ENCODE assay signal across 8 mouse cellular contexts in the genomic region with DNA sequence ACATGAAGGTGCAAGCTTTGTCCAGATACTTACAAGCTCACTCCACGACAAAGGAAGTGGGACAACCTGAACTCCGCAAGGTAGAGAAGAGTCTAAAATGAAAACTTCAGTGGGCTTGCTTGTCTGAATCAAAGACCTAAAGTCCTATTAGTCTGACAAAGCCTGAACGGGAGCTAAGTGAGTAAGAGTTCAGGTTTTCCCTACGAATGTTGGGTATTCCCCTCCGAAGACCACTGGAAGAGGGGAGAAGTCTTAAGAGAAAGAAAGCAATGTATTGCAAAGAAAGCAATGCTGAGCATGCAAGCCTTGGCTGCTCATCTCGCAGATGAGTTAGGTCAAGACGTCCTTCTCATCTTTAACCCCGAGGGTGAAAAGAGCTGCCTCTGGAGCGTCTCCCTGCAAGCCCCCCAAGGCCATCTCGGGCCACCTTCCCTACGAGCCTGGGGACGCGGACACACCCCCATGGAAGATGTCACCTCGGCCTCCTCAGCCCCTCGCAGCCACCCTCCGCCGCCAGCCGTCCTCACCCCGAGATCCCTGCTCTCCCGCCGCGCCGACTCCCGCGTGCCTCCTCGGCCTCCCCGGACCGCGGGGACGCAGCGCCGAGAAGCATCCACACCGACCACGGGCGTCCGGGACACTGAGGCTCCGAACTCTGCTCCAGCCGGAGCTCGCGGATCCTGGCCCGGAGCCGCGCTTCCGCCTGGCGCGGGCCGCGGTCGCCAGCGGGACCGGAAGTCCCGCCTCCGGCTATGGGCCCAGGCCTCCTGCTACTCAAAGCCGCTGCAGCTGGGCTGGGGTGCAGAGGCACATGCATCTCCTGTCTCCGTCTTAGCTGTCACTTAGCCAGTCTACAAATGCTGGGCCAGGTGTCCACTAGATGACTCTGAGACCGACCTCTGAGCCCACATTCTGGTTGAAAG. TPM values are rescaled to one million over a fixed set of nuclear protein-coding genes. Genes with fewer than 3 reads are reported as not detected.
DNase-seq lines count a peak whose midpoint lies in the region; ATAC-seq and TF ChIP-seq lines count a peak whose summit lies in the region.

TSS of gene Disp1 (minus strand) at position 727 of the 923 bp plus-strand sequence.

- DNase-seq in c-Kit-positive CD71-positive TER-119-positive erythroid progenitor cells, embryonic 14.5 days (ENCODE audit: low spot score) = peak; percentile 69
- peak; percentile 84 to 85 for DNase-seq in heart, postnatal 10 days
- peak; percentile 82 to 90 for DNase-seq in kidney, postnatal 4 days
- peak; percentile 67 for DNase-seq in lung, adult 2 months
- DNase-seq in testis, postnatal 14 days (ENCODE audit: low spot score) = peak; percentile 84

- TF ChIP-seq CTCF in ES-Bruce4 (IDR thresholded peaks at IDR 0.05; ENCODE audit: low read depth, low read length) = no peak
- no peak for TF ChIP-seq CTCF in lung, adult 2 months (IDR thresholded peaks at IDR 0.05; ENCODE audit: insufficient read depth, low read length)

- no peak for TF ChIP-seq POLR2A in ES-Bruce4 (IDR thresholded peaks at IDR 0.05; ENCODE audit: insufficient read depth, low read length)
- TF ChIP-seq POLR2A in lung, adult 2 months (IDR thresholded peaks at IDR 0.05; ENCODE audit: borderline replicate concordance, extremely low read depth, low read depth, low read length) = no peak

- H3K36me3 ChIP-seq in ES-Bruce4 (ENCODE audit: control insufficient read depth, insufficient read depth, low read length, poor library complexity, severe bottlenecking) = no peaks in the 10 kb centered on the region
- H3K36me3 ChIP-seq in forebrain, embryonic 13.5 days (ENCODE audit: poor library complexity, severe bottlenecking) = no peaks in the 10 kb centered on the region
- no peaks in the 10 kb centered on the region for H3K36me3 ChIP-seq in neural tube, embryonic 15.5 days

- no peaks in the 10 kb centered on the region; the same call in 1 of the 2 replicates for H3K27me3 ChIP-seq in ES-Bruce4 (ENCODE audit: control insufficient read depth, insufficient read depth, low read length, poor library complexity, severe bottlenecking)
- no peaks in the 10 kb centered on the region for H3K27me3 ChIP-seq in forebrain, embryonic 13.5 days
- no peaks in the 10 kb centered on the region for H3K27me3 ChIP-seq in neural tube, embryonic 15.5 days (replicated peaks)

- WGBS in forebrain, embryonic 13.5 days = 4% methylated on average over 51 of the region's 56 CpGs
- 4% methylated on average over 54 of the region's 56 CpGs for WGBS in lung, adult 2 months
- WGBS in neural tube, embryonic 15.5 days = 3% methylated on average over 55 of the region's 56 CpGs

- no peak within 1 kb of the TSS for H3K27ac ChIP-seq in ES-Bruce4 (ENCODE audit: insufficient read depth, low read length)
- no peak within 1 kb of the TSS for H3K27ac ChIP-seq in forebrain, embryonic 13.5 days
- H3K27ac ChIP-seq in neural tube, embryonic 15.5 days (replicated peaks) = peak within 1 kb of the TSS; percentile 79

- peak within 1 kb of the TSS; percentile 88 for H3K9ac ChIP-seq in ES-Bruce4 (ENCODE audit: low read depth, poor library complexity, severe bottlenecking)
- peak within 1 kb of the TSS; percentile 92 for H3K9ac ChIP-seq in forebrain, embryonic 13.5 days
- H3K9ac ChIP-seq in neural tube, embryonic 15.5 days (replicated peaks) = peak within 1 kb of the TSS; percentile 95

- TF ChIP-seq EP300 in ES-Bruce4 (IDR thresholded peaks at IDR 0.05; ENCODE audit: insufficient read depth, low read depth, low read length) = no peak

- H3K4me2 ChIP-seq in forebrain, embryonic 13.5 days = peak within 1 kb of the TSS; percentile 85
- H3K4me2 ChIP-seq in neural tube, embryonic 15.5 days = peak within 1 kb of the TSS; percentile 78

- peak; percentile 94 for ATAC-seq in forebrain, embryonic 13.5 days
- peak; percentile 87; the same call in 1 of the 2 replicates for ATAC-seq in neural tube, embryonic 15.5 days (ENCODE audit: low FRiP score)

- H3K4me1 ChIP-seq in ES-Bruce4 (ENCODE audit: control insufficient read depth, insufficient read depth, low read length) = no peaks in the 10 kb centered on the region
- peaks cover 18% of the 10 kb centered on the region; the same call in 1 of the 2 replicates for H3K4me1 ChIP-seq in forebrain, embryonic 13.5 days
- peaks cover 8% of the 10 kb centered on the region for H3K4me1 ChIP-seq in lung, adult 2 months (ENCODE audit: control insufficient read depth, insufficient read depth, low read length)
- peaks cover 12% of the 10 kb centered on the region for H3K4me1 ChIP-seq in neural tube, embryonic 15.5 days

- intact Hi-C loops in heart, postnatal 10 days (cut with DNase I) = no loop called here

- no peaks in the 10 kb centered on the region for H3K9me3 ChIP-seq in ES-Bruce4 (replicated peaks; ENCODE audit: control insufficient read depth, insufficient read depth, low read length, poor library complexity, severe bottlenecking)
- H3K9me3 ChIP-seq in forebrain, embryonic 13.5 days (replicated peaks) = no peaks in the 10 kb centered on the region
- no peaks in the 10 kb centered on the region for H3K9me3 ChIP-seq in neural tube, embryonic 15.5 days (replicated peaks)

- H3K4me3 ChIP-seq in ES-Bruce4 (ENCODE audit: low read depth, low read length) = peak within 1 kb of the TSS; percentile 85
- H3K4me3 ChIP-seq in forebrain, embryonic 13.5 days = peak within 1 kb of the TSS; percentile 77
- peak within 1 kb of the TSS; percentile 63 for H3K4me3 ChIP-seq in lung, adult 2 months (replicated peaks; ENCODE audit: extremely low read depth, low read depth, low read length)
- H3K4me3 ChIP-seq in neural tube, embryonic 15.5 days (replicated peaks) = peak within 1 kb of the TSS; percentile 85

RNA-seq across cellular contexts. Expression of gene Disp1, which starts in this region (rescaled TPM):
- polyA plus RNA-seq in ES-Bruce4 (2011; ENCODE audit: insufficient read depth, insufficient read length, low read depth, missing spikeins) = 8.7 and 9.5 TPM in 2 replicates
- polyA plus RNA-seq in forebrain, embryonic 13.5 days (2015; fragmentation: Nextera tagmentation; extraction: Ambion mirVana) = 6.8 and 8.2 TPM in 2 replicates
- 10 to 100 TPM; 10.0 to 14.1 TPM for total RNA-seq in heart, postnatal 10 days (2021)
- polyA plus RNA-seq in lung, adult 2 months (2012; rRNA removed) = 9.2 and 9.7 TPM in 2 replicates
- 9.1 and 9.5 TPM in 2 replicates for polyA plus RNA-seq in neural tube, embryonic 15.5 days (2015; fragmentation: Nextera tagmentation; extraction: Ambion mirVana)
